Mouse (Mus musculus) fat pad, adult 2 months (tissue): ENCODE measurements around the gene Ski.

Experiments used
- DNase-seq: peaks from one replicate; pipeline ENCODE4 v3.0.0-alpha.2; 2011; ENCODE audit warnings: low read depth, low spot score; ENCODE audit errors: extremely low read depth

Gene Ski

GRCm38 (mm10) chr4:155109471-155109870, 112.9 kb downstream of the Ski start:
- DNase-seq, result no peak

GRCm38 (mm10) chr4:155107886-155108285, 114.5 kb downstream of the Ski start:
- no peak for DNase-seq
